Comparison of ENCODE assay signal across 16 mouse cellular contexts in the genomic region with DNA sequence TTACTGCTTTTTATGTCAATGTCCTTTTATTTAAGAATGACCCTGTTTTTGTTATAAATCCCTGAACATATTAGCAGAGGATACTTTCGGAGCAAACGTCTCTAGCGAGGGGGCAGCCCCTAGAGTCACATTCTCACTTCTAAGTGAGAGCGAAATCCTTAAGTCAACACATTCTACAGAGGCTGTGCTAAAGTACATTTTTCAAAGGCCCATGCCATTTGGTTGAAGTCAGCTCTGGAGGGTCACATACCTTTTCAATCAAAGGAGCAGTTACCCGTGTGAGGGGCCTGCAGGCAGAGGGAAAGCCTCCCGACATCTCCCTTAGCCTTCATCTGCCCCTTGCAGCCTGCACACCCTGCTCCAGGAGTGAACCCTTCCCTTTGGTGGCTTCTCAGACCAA. TPM values are rescaled to one million over a fixed set of nuclear protein-coding genes. Genes with fewer than 3 reads are reported as not detected.
DNase-seq lines count a peak whose midpoint lies in the region; ATAC-seq and TF ChIP-seq lines count a peak whose summit lies in the region.
"Had no signal": no experiment of that assay in that cellular context is flagged by ENCODE, and none has a peak within 500 bp of the region (broad histone marks: within the 10 kb centered on the region; RNA-seq: fewer than 3 reads in every experiment).

No protein-coding gene starts in this region.

- no peak for ATAC-seq in heart, postnatal 0 days (ENCODE audit: insufficient read depth, low read depth)
- peak; percentile 37; the same call in 1 of the 2 replicates for ATAC-seq in lung, postnatal 0 days
- no peak for ATAC-seq in frontal cortex, adult (ENCODE audit: low TSS enrichment)
- ATAC-seq: forebrain, postnatal 0 days had no signal

- H3K4me2 ChIP-seq in heart, postnatal 0 days (ENCODE audit: low read depth, low read length) = no peak overlapping the region
- H3K4me2 ChIP-seq in lung, postnatal 0 days (replicated peaks; ENCODE audit: low read depth, low read length) = no peak overlapping the region
- H3K4me2 ChIP-seq: embryonic facial prominence, embryonic 15.5 days; liver, embryonic 15.5 days; midbrain, embryonic 12.5 days had no signal

- H3K4me1 ChIP-seq in heart, postnatal 0 days (ENCODE audit: control insufficient read depth, insufficient read depth) = peaks cover 79% of the 10 kb centered on the region
- H3K4me1 ChIP-seq in lung, postnatal 0 days (ENCODE audit: insufficient read depth, low read depth, low read length) = peaks cover 20% of the 10 kb centered on the region; the same call in 1 of the 2 replicates

- 43% methylated on average over 6 of the region's 6 CpGs for whole genome bisulfite sequencing in heart, postnatal 0 days
- WGBS in lung, postnatal 0 days = 43% methylated on average over 6 of the region's 6 CpGs

- no peak for TF ChIP-seq CTCF in heart, postnatal 0 days (IDR thresholded peaks at IDR 0.05; ENCODE audit: low read depth)
- TF ChIP-seq CTCF in lung, postnatal 0 days (IDR thresholded peaks at IDR 0.05) = no peak

- no peaks in the 10 kb centered on the region for H3K27me3 ChIP-seq in heart, postnatal 0 days (ENCODE audit: control insufficient read depth, insufficient read depth, low read length)
- no peaks in the 10 kb centered on the region for H3K27me3 ChIP-seq in lung, postnatal 0 days (replicated peaks; ENCODE audit: insufficient read depth, low read length)
- H3K27me3 ChIP-seq: CH12.LX; embryonic facial prominence, embryonic 15.5 days; liver, embryonic 15.5 days; midbrain, embryonic 12.5 days; Patski had no signal

- intact Hi-C loops in heart, postnatal 14 days (cut with DNase I) = no loop called here

- no peak overlapping the region for H3K9ac ChIP-seq in heart, postnatal 0 days (replicated peaks; ENCODE audit: low read depth, low read length)
- H3K9ac ChIP-seq in lung, postnatal 0 days (replicated peaks; ENCODE audit: low read depth) = no peak overlapping the region
- H3K9ac ChIP-seq: embryonic facial prominence, embryonic 15.5 days; forebrain, postnatal 0 days; liver, embryonic 15.5 days; midbrain, embryonic 12.5 days had no signal

- no peak for DNase-seq in heart, postnatal 0 days (ENCODE audit: low spot score)
- DNase-seq in heart, postnatal 14 days = no peak
- DNase-seq in lung, postnatal 0 days (ENCODE audit: low spot score) = peak; percentile 24
- no peak for DNase-seq in lung, postnatal 4 days
- DNase-seq in forelimb bud, embryonic 11.5 days (ENCODE audit: low read depth, low spot score) = peak; percentile 57
- peak; percentile 68 for DNase-seq in yolk sac, embryonic 10.5 days (ENCODE audit: low spot score)
- DNase-seq: cerebellum, adult 9-10 months; forebrain, postnatal 0 days; kidney, adult 18-20 months; layer of hippocampus, adult 9-11 months had no signal

- no peaks in the 10 kb centered on the region for H3K9me3 ChIP-seq in heart, postnatal 0 days (replicated peaks; ENCODE audit: control insufficient read depth, low read length)
- H3K9me3 ChIP-seq in lung, postnatal 0 days (ENCODE audit: low read length) = no peaks in the 10 kb centered on the region
- H3K9me3 ChIP-seq: embryonic facial prominence, embryonic 15.5 days; liver, embryonic 15.5 days; midbrain, embryonic 12.5 days had no signal

- peak overlapping the region; percentile 78 for H3K27ac ChIP-seq in heart, postnatal 0 days (ENCODE audit: low read depth)
- no peak overlapping the region for H3K27ac ChIP-seq in lung, postnatal 0 days (ENCODE audit: low read length)
- H3K27ac ChIP-seq: embryonic facial prominence, embryonic 15.5 days; liver, embryonic 15.5 days; midbrain, embryonic 12.5 days had no signal

- TF ChIP-seq EP300 in heart, postnatal 0 days (IDR thresholded peaks at IDR 0.05; ENCODE audit: low read depth) = no peak
- 0 out of 2 replicates have a peak, but pooled peaks have one; percentile 11 for TF ChIP-seq EP300 in lung, postnatal 0 days (IDR thresholded peaks at IDR 0.05)

- H3K36me3 ChIP-seq in heart, postnatal 0 days (replicated peaks; ENCODE audit: control insufficient read depth, insufficient read depth, low read length) = no peaks in the 10 kb centered on the region; the same call in 1 of the 2 replicates
- no peaks in the 10 kb centered on the region for H3K36me3 ChIP-seq in lung, postnatal 0 days (ENCODE audit: insufficient read depth, low read length)
- H3K36me3 ChIP-seq: embryonic facial prominence, embryonic 15.5 days; liver, embryonic 15.5 days; midbrain, embryonic 12.5 days had no signal

- H3K4me3 ChIP-seq in heart, postnatal 0 days (ENCODE audit: low read depth, low read length) = no peak overlapping the region
- no peak overlapping the region for H3K4me3 ChIP-seq in lung, postnatal 0 days (ENCODE audit: low read depth, low read length)
- H3K4me3 ChIP-seq: embryonic facial prominence, embryonic 15.5 days; liver, embryonic 15.5 days; midbrain, embryonic 12.5 days had no signal

RNA-seq across cellular contexts. Expression of gene Pdzrn3, which starts 48.2 kb away (rescaled TPM):
- 116 and 128 TPM in 2 replicates for total RNA-seq in heart, postnatal 0 days (2014; rRNA removed; ENCODE audit: low replicate concordance)
- 7.6 and 12.2 TPM in 2 replicates for polyA plus RNA-seq in heart, postnatal 0 days (2015; fragmentation: Nextera tagmentation; extraction: Ambion mirVana)
- 10 to 100 TPM; 33.4 to 35.0 TPM for total RNA-seq in heart, postnatal 14 days (2021)
- 5.9 and 7.4 TPM in 2 replicates for polyA plus RNA-seq in lung, postnatal 0 days (2015; fragmentation: Nextera tagmentation; extraction: Ambion mirVana)
- total RNA-seq: CH12.LX had no signal

Comparison
In these comparisons a context has a peak if more than half of its experiments do, and no peak if none do; other contexts are left out.
1. DNase-seq: peak in lung, postnatal 0 days (single experiment), forelimb bud, embryonic 11.5 days (single experiment) and yolk sac, embryonic 10.5 days (single experiment); none in heart, postnatal 0 days (single experiment), heart, postnatal 14 days (0 of 2) and lung, postnatal 4 days (0 of 2).